Mouse (Mus musculus) kidney, adult 2 months (tissue): ENCODE data around the gene Tinagl1.

Experiments used
- CTCF ChIP-seq: fragments of 200-500 bp; conservative IDR thresholded peaks from 2 replicates; pipeline ENCODE4 v1.5.1; 2011; ENCODE audit warnings: low read depth, mild to moderate bottlenecking, control low read depth, low read length, moderate library complexity, mixed read lengths; ENCODE audit not compliant: insufficient read depth, insufficient read length
- POLR2A ChIP-seq: fragments of 200-500 bp; IDR thresholded peaks from one replicate; pipeline ENCODE4 v1.6.1; 2011; ENCODE audit warnings: low read depth, low read length, control low read depth

GRCm38 (mm10) chr4:130175072-130175711 lies at the start of gene Tinagl1:
- TF ChIP-seq CTCF (no peak), POLR2A (no peak)
